In genomic region chr19:17907579-17907978, GRCm38 (mm10) we compare ENCODE assay signal across 16 mouse cellular contexts.
"Had no signal": no experiment of that assay in that cellular context is flagged by ENCODE, and none has a peak within 500 bp of the region (broad histone marks: within the 10 kb centered on the region; RNA-seq: fewer than 3 reads in every experiment).

No protein-coding gene starts in this region.

- H3K4me1 ChIP-seq: neural tube, embryonic 12.5 days; neural tube, embryonic 13.5 days; neural tube, embryonic 15.5 days; stomach, embryonic 15.5 days had no signal

- H3K27me3 ChIP-seq: neural tube, embryonic 12.5 days; neural tube, embryonic 13.5 days; neural tube, embryonic 15.5 days; stomach, embryonic 15.5 days had no signal

- H3K27ac ChIP-seq: neural tube, embryonic 12.5 days; neural tube, embryonic 13.5 days; neural tube, embryonic 15.5 days; stomach, embryonic 15.5 days; stomach, postnatal 0 days had no signal

- H3K9ac ChIP-seq: neural tube, embryonic 12.5 days; neural tube, embryonic 13.5 days; neural tube, embryonic 15.5 days; stomach, embryonic 15.5 days had no signal

- H3K4me2 ChIP-seq: neural tube, embryonic 12.5 days; neural tube, embryonic 13.5 days; neural tube, embryonic 15.5 days; stomach, embryonic 15.5 days had no signal

- H3K36me3 ChIP-seq: neural tube, embryonic 12.5 days; neural tube, embryonic 13.5 days; neural tube, embryonic 15.5 days; stomach, embryonic 15.5 days had no signal

- DNase-seq: retina, postnatal 1 day; right cerebral cortex, postnatal 14 days; right cerebral cortex, postnatal 25 days; right cerebral cortex, postnatal 4 days; spleen, adult 18-20 months; thymus, adult 18-20 months; thymus, adult 2 months; thymus, postnatal 14 days; thymus, postnatal 25 days; thymus, postnatal 36 days; thymus, postnatal 4 days had no signal

- H3K9me3 ChIP-seq: neural tube, embryonic 12.5 days; neural tube, embryonic 13.5 days; neural tube, embryonic 15.5 days; stomach, embryonic 15.5 days had no signal

- H3K4me3 ChIP-seq: neural tube, embryonic 12.5 days; neural tube, embryonic 13.5 days; neural tube, embryonic 15.5 days; stomach, embryonic 15.5 days had no signal
